Mouse (Mus musculus) heart, embryonic 16.5 days (tissue): Measurements from ENCODE around the gene Cpne9. TPM values are rescaled to one million over a fixed set of nuclear protein-coding genes. Genes with fewer than 3 reads are reported as not detected.

Experiments
- ATAC-seq: fragments of 200-750 bp; cut with Nextera tagmentation; replicated peaks from 2 replicates; pipeline ENCODE4 v1.8.0; 2017; ENCODE audit warnings: moderate number of reproducible peaks; ENCODE audit not compliant: insufficient read depth, low FRiP score; ENCODE audit errors: extremely low read depth
- H3K27ac ChIP-seq: fragments of 300-500 bp; sonication (generic); 2 replicates; pipeline ENCODE4 v1.5.1; 2014; ENCODE audit warnings: mild to moderate bottlenecking, low read length, control low read depth, moderate library complexity
- H3K27me3 ChIP-seq: fragments of 300-500 bp; sonication (generic); 2 replicates; pipeline ENCODE4 v1.6.1; 2014; ENCODE audit warnings: low read length, mixed read lengths; ENCODE audit not compliant: control insufficient read depth, insufficient read depth
- H3K36me3 ChIP-seq: fragments of 300-500 bp; sonication (generic); 2 replicates; pipeline ENCODE4 v1.6.1; 2014; ENCODE audit not compliant: control insufficient read depth, insufficient read depth
- H3K4me1 ChIP-seq: fragments of 300-500 bp; sonication (generic); 2 replicates; pipeline ENCODE4 v1.6.1; 2014; ENCODE audit warnings: low read length, mixed read lengths; ENCODE audit not compliant: control insufficient read depth, insufficient read depth
- H3K4me2 ChIP-seq: fragments of 300-500 bp; sonication (generic); 2 replicates; pipeline ENCODE4 v1.6.1; 2014; ENCODE audit warnings: low read depth, mild to moderate bottlenecking, control low read depth, low read length
- H3K4me3 ChIP-seq: fragments of 300-500 bp; sonication (generic); 2 replicates; pipeline ENCODE4 v1.5.1; 2014; ENCODE audit warnings: mild to moderate bottlenecking, control low read depth, low read length
- H3K9ac ChIP-seq: fragments of 300-500 bp; sonication (generic); 2 replicates; pipeline ENCODE4 v1.6.1; 2014; ENCODE audit warnings: low read length, control low read depth
- H3K9me3 ChIP-seq: fragments of 300-500 bp; sonication (generic); replicated peaks from 2 replicates; pipeline ENCODE4 v1.6.1; 2016; ENCODE audit warnings: low read length; ENCODE audit not compliant: control insufficient read depth
- WGBS: fragments of 180-500 bp; shearing (Covaris S2); extraction: QIAGEN DNeasy Blood & Tissue Kit; methylation state at CpG from one replicate; pipeline ENCODE4 v1.1.7; 2014; 5-methylcytosine and 5-hydroxymethylcytosine counted together
- polyA plus RNA-seq: library from polyadenylated mRNA; unstranded; fragments of >200 nt; fragmentation: Nextera tagmentation; extraction: Ambion mirVana; gene quantifications from 2 replicates; pipeline ENCODE4 v1.2.1, GENCODE M21; 2015

Cpne9 gene
- polyA plus RNA-seq, 1 experiment from 2014 or later, result 0.11 TPM

GRCm38 (mm10) chr6:113283500-113283899 is 1.4 kb downstream of the Cpne9 start:
- ATAC-seq, result no peak
- Histone ChIP-seq H3K4me3 (no peak overlapping the region), H3K9ac (no peak overlapping the region), H3K27me3 (peaks cover 34% of the 10 kb centered on the region), H3K27ac (no peak overlapping the region), H3K4me2 (no peak overlapping the region), H3K4me1 (no peaks in the 10 kb centered on the region), H3K36me3 (0 out of 2 replicates have a peak, but pooled peaks cover 5% of the 10 kb centered on the region), H3K9me3 (no peaks in the 10 kb centered on the region)
- WGBS, result 8% methylated on average over 6 of the region's 6 CpGs

GRCm38 (mm10) chr6:113284931-113285330 is 2.8 kb downstream of the Cpne9 start:
- Histone ChIP-seq H3K27me3 (peaks cover 34% of the 10 kb centered on the region), H3K9me3 (no peaks in the 10 kb centered on the region), H3K9ac (no peak overlapping the region), H3K4me2 (no peak overlapping the region), H3K36me3 (0 out of 2 replicates have a peak, but pooled peaks cover 5% of the 10 kb centered on the region), H3K4me3 (no peak overlapping the region), H3K27ac (no peak overlapping the region), H3K4me1 (no peaks in the 10 kb centered on the region)
- WGBS, result 67% methylated on average over 3 of the region's 3 CpGs
- ATAC-seq, result no peak

- no peaks in the 10 kb centered on the region for H3K4me1 ChIP-seq
Measured at GRCm38 (mm10) chr6:113286316-113286715, 4.2 kb downstream of the Cpne9 start.

GRCm38 (mm10) chr6:113287236-113287635 is 5.1 kb downstream of the Cpne9 start:
- Histone ChIP-seq H3K4me1 (no peaks in the 10 kb centered on the region), H3K4me2 (no peak overlapping the region), H3K9ac (no peak overlapping the region), H3K9me3 (no peaks in the 10 kb centered on the region), H3K27ac (no peak overlapping the region), H3K36me3 (no peaks in the 10 kb centered on the region), H3K4me3 (no peak overlapping the region), H3K27me3 (peaks cover 29% of the 10 kb centered on the region)
- ATAC-seq, result no peak
- 57% methylated on average over 4 of the region's 4 CpGs for WGBS

More at GRCm38 (mm10) chr6:113286316-113286715, 4.2 kb downstream of the Cpne9 start:
- Histone ChIP-seq H3K27me3 (peaks cover 34% of the 10 kb centered on the region), H3K4me3 (no peak overlapping the region), H3K9ac (no peak overlapping the region), H3K4me2 (no peak overlapping the region), H3K9me3 (no peaks in the 10 kb centered on the region), H3K27ac (no peak overlapping the region), H3K36me3 (no peaks in the 10 kb centered on the region)
- WGBS, result 52% methylated on average over 1 of the region's 1 CpGs
- no peak for ATAC-seq

GRCm38 (mm10) chr6:113289346-113289745 is 7.2 kb downstream of the Cpne9 start:
- no peaks in the 10 kb centered on the region for H3K36me3 ChIP-seq
- no peak overlapping the region for H3K4me2 ChIP-seq
- H3K9me3 ChIP-seq, result no peaks in the 10 kb centered on the region
- no peak for ATAC-seq
- H3K4me1 ChIP-seq, result no peaks in the 10 kb centered on the region
- no peak overlapping the region for H3K4me3 ChIP-seq
- H3K27me3 ChIP-seq, result peaks cover 10% of the 10 kb centered on the region
- H3K9ac ChIP-seq, result no peak overlapping the region
- WGBS, result 83% methylated on average over 15 of the region's 15 CpGs
- no peak overlapping the region for H3K27ac ChIP-seq

GRCm38 (mm10) chr6:113290346-113290745 is 8.2 kb downstream of the Cpne9 start:
- Histone ChIP-seq H3K9me3 (no peaks in the 10 kb centered on the region), H3K4me3 (no peak overlapping the region), H3K27me3 (peaks cover under 1% of the 10 kb centered on the region; the same call in 1 of the 2 replicates), H3K4me1 (no peaks in the 10 kb centered on the region), H3K9ac (no peak overlapping the region), H3K4me2 (no peak overlapping the region), H3K36me3 (no peaks in the 10 kb centered on the region), H3K27ac (no peak overlapping the region)
- WGBS, result 68% methylated on average over 6 of the region's 6 CpGs
- no peak for ATAC-seq

GRCm38 (mm10) chr6:113292938-113293337 is 10.8 kb downstream of the Cpne9 start:
- ATAC-seq, result no peak

GRCm38 (mm10) chr6:113296046-113296445 is 13.9 kb downstream of the Cpne9 start:
- H3K9me3 ChIP-seq, result no peaks in the 10 kb centered on the region
- H3K36me3 ChIP-seq, result no peaks in the 10 kb centered on the region
- no peak overlapping the region for H3K27ac ChIP-seq
- H3K4me2 ChIP-seq, result no peak overlapping the region
- 69% methylated on average over 2 of the region's 2 CpGs for WGBS
- ATAC-seq, result no peak
- no peaks in the 10 kb centered on the region for H3K4me1 ChIP-seq
- H3K9ac ChIP-seq, result no peak overlapping the region
- no peaks in the 10 kb centered on the region for H3K27me3 ChIP-seq
- H3K4me3 ChIP-seq, result no peak overlapping the region

More at GRCm38 (mm10) chr6:113292938-113293337, 10.8 kb downstream of the Cpne9 start:
- Histone ChIP-seq H3K36me3 (no peaks in the 10 kb centered on the region), H3K27ac (no peak overlapping the region), H3K4me1 (no peaks in the 10 kb centered on the region), H3K4me2 (no peak overlapping the region), H3K9ac (no peak overlapping the region), H3K9me3 (no peaks in the 10 kb centered on the region), H3K4me3 (no peak overlapping the region), H3K27me3 (no peaks in the 10 kb centered on the region)
- 37% methylated on average over 5 of the region's 5 CpGs for WGBS

- Histone ChIP-seq H3K9me3 (no peaks in the 10 kb centered on the region), H3K4me1 (no peaks in the 10 kb centered on the region), H3K27me3 (no peaks in the 10 kb centered on the region), H3K4me2 (no peak overlapping the region), H3K9ac (no peak overlapping the region), H3K27ac (no peak overlapping the region), H3K4me3 (no peak overlapping the region), H3K36me3 (no peaks in the 10 kb centered on the region)
- 54% methylated on average over 4 of the region's 4 CpGs for WGBS
- ATAC-seq, result no peak
Measured at GRCm38 (mm10) chr6:113296639-113297038, 14.5 kb downstream of the Cpne9 start.
